Mouse (Mus musculus): ENCODE data around the gene Akr1d1. TPM values are rescaled to one million over a fixed set of nuclear protein-coding genes. Genes with fewer than 3 reads are reported as not detected.

Gene Akr1d1
- total and polyA plus RNA-seq, 2 experiments from 2014 or later: not detected

DNA sequence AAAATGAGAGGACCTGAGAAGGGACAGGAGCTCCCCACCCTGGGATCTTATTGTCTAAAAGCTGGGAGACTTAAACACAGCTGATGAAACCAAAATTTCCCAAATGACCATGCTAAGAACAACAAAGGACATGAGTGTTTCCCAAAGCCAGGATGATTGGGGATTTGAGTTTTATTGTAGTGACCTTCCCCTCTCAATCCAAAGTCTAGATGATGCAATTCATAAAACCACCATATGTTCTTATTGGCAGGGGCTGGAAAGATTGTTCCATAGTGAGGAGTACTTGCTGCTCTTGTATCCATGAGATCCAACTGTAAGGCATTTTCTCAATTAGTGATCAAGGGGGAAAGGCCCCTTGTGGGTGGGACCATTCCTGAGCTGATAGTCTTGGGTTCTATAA is 68.1 kb downstream of the Akr1d1 start:
- no peak overlapping the region for H3K9ac ChIP-seq (replicated peaks; ENCODE audit: low read length)
- no peak for TF ChIP-seq CTCF (IDR thresholded peaks at IDR 0.05; ENCODE audit: low read depth)
- H3K4me1 ChIP-seq (ENCODE audit: insufficient read depth, low read length): no peaks in the 10 kb centered on the region
- H3K9me3 ChIP-seq (ENCODE audit: low read length): no peaks in the 10 kb centered on the region
- H3K27ac ChIP-seq: no peak overlapping the region
- ATAC-seq: no peak
- no peak for DNase-seq (ENCODE audit: low spot score)
- no peaks in the 10 kb centered on the region for H3K36me3 ChIP-seq (ENCODE audit: insufficient read depth, low read length)
- no peaks in the 10 kb centered on the region for H3K27me3 ChIP-seq (ENCODE audit: insufficient read depth, low read length)
- no peak overlapping the region for H3K4me3 ChIP-seq (ENCODE audit: low read length)
- H3K4me2 ChIP-seq (ENCODE audit: low read depth, low read length): no peak overlapping the region

DNA sequence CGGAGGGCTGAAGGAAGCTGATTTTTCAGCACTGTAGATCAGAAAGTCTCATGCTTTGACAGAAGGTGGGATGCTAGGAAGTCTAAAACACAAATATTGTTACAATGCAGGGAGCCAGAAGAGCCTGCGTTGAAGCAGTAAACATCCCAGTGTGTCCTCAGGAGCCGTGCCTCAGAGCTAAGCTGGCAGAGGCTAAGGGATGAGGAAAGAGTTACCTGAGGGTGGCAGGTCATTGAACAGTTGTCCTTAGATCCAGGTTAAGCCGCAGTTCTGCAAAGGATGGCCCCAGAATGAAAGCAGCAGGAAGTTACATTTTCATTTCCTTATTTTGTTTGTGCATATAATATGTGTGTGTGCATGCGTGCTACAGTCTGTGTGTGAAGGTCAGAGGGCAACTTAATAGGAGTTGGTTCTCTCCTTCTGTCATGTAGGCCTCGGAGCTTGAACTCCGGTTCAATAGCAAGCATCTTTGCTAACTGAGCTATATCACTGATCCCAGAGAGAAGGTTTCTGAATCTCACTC is 71.1 kb downstream of the Akr1d1 start:
- no peak for TF ChIP-seq CTCF (IDR thresholded peaks at IDR 0.05; ENCODE audit: low read depth)
- no peak overlapping the region for H3K27ac ChIP-seq
- 79% methylated on average over 7 of the region's 7 CpGs for WGBS
- no peak for DNase-seq (ENCODE audit: low spot score)
- ATAC-seq: no peak
- no peaks in the 10 kb centered on the region for H3K9me3 ChIP-seq (ENCODE audit: low read length)
- no peaks in the 10 kb centered on the region for H3K4me1 ChIP-seq (ENCODE audit: insufficient read depth, low read length)
- H3K4me3 ChIP-seq (ENCODE audit: low read length): no peak overlapping the region
- no peaks in the 10 kb centered on the region for H3K27me3 ChIP-seq (ENCODE audit: insufficient read depth, low read length)
- H3K36me3 ChIP-seq (ENCODE audit: insufficient read depth, low read length): no peaks in the 10 kb centered on the region
- H3K9ac ChIP-seq (replicated peaks; ENCODE audit: low read length): no peak overlapping the region
- no peak overlapping the region for H3K4me2 ChIP-seq (ENCODE audit: low read depth, low read length)

DNA sequence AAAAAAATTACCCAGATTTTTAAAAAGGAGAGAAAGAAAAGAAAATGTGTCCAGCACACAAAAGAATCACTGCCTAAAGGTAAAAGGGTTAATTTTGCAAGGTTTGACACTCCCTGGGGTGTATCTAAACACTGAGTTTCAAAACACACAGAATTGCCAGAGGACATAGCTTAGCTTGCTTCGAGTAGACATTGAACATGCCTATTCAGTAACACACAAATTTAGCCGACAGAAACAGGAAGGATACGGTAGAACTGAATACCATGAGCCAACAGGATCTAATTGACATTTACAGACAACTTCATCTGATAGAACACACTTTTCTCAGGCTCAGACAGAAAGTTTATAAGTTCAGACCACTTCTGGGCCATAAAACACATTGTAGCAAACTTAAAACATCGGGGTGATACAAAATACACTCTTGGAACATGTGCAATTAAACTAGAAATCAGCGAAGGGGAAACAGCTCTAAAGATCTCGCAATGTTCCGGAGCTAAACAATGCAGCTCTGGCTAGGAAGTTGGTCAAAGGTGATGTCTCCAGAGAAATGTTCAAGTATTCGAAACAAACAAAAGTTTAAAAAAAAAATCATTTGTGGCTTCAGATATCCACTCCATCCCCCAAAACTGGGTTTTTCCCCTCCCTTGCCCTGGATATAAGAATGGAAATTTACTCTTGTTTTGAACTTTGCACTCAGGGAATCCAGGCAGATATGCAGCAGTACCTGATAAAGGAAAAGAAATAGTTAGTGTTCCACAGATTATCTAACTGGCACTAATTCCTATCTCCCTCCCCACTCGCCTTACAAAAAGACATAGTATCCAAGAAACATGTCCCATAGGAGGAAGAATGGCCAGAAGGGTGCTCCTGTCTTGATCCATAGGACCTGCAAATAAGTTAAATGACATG is 73.1 kb downstream of the Akr1d1 start:
- Histone ChIP-seq H3K4me1 (ENCODE audit: insufficient read depth, low read length) (no peaks in the 10 kb centered on the region), H3K9me3 (ENCODE audit: low read length) (no peaks in the 10 kb centered on the region), H3K27ac (no peak overlapping the region), H3K9ac (replicated peaks; ENCODE audit: low read length) (no peak overlapping the region), H3K36me3 (ENCODE audit: insufficient read depth, low read length) (no peaks in the 10 kb centered on the region), H3K4me2 (ENCODE audit: low read depth, low read length) (no peak overlapping the region), H3K4me3 (ENCODE audit: low read length) (no peak overlapping the region), H3K27me3 (ENCODE audit: insufficient read depth, low read length) (no peaks in the 10 kb centered on the region)
- TF ChIP-seq CTCF (IDR thresholded peaks at IDR 0.05; ENCODE audit: low read depth): no peak
- DNase-seq (ENCODE audit: low spot score) (no peak), ATAC-seq (no peak)
- WGBS: 53% methylated on average over 9 of the region's 9 CpGs

DNA sequence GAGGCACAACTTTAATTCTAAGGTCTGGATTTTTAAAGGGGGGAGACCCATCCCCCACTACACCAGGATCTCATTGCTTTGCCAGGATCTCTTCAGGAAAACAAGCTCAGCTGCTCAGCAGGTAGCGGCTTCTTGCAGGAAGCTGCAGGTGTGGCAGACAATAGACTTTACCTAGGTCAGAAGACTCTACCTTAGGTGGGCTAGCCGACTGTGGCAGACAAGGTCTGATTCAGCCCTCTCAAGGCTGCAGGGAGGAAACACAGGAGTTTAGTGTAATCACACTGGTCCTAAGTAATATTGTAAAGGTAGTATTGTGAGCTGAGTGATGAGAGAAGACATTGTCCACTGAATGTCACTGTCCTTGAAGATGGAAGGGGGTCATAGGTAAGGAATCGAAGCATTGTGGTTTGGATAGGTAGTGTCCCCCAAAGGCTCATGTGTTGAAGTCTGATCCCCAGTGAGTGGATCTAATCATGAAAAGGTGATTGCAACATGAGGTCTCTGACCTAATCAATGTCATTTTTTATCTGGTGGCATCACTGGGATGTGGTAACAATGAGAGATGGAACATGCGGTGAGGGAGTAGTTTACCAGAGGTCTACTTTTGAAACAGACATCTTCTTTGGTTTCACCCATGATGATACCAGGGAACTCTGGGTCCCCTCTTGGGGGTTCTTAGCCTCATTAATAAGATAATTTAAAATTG is 74.4 kb downstream of the Akr1d1 start:
- ATAC-seq (no peak), DNase-seq (ENCODE audit: low spot score) (no peak)
- no peak overlapping the region for H3K4me2 ChIP-seq (ENCODE audit: low read depth, low read length)
- H3K36me3 ChIP-seq (ENCODE audit: insufficient read depth, low read length): no peaks in the 10 kb centered on the region
- H3K9me3 ChIP-seq (ENCODE audit: low read length): no peaks in the 10 kb centered on the region
- H3K9ac ChIP-seq (replicated peaks; ENCODE audit: low read length): no peak overlapping the region
- TF ChIP-seq CTCF (IDR thresholded peaks at IDR 0.05; ENCODE audit: low read depth): no peak
- H3K27me3 ChIP-seq (ENCODE audit: insufficient read depth, low read length): no peaks in the 10 kb centered on the region
- H3K4me3 ChIP-seq (ENCODE audit: low read length): no peak overlapping the region
- H3K27ac ChIP-seq: no peak overlapping the region
- WGBS: 73% methylated on average over 4 of the region's 4 CpGs
- no peaks in the 10 kb centered on the region for H3K4me1 ChIP-seq (ENCODE audit: insufficient read depth, low read length)

DNA sequence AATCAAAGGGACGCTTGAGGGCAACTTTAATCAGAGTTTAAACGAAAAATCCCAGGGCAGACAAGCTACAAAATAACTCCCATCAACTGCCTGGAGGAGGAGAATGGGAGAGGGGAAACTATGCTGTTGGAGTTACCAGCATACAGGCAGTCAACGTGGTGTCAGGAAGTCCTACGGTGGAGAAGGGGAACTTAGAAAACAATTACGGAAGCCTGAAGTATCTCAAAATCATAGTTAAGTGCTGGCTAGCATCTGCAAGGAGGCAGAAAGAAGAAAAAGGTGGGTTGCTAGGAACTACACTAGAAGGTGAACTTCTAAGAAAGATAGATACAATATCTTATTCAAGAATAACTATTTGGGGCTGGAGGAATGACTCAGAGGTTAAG is 74.9 kb downstream of the Akr1d1 start:
- TF ChIP-seq CTCF (IDR thresholded peaks at IDR 0.05; ENCODE audit: low read depth): no peak
- ATAC-seq (no peak), DNase-seq (ENCODE audit: low spot score) (no peak)
- Histone ChIP-seq H3K27ac (no peak overlapping the region), H3K27me3 (ENCODE audit: insufficient read depth, low read length) (no peaks in the 10 kb centered on the region), H3K9ac (replicated peaks; ENCODE audit: low read length) (no peak overlapping the region), H3K4me3 (ENCODE audit: low read length) (no peak overlapping the region), H3K4me1 (ENCODE audit: insufficient read depth, low read length) (no peaks in the 10 kb centered on the region), H3K9me3 (ENCODE audit: low read length) (no peaks in the 10 kb centered on the region), H3K36me3 (ENCODE audit: insufficient read depth, low read length) (no peaks in the 10 kb centered on the region), H3K4me2 (ENCODE audit: low read depth, low read length) (no peak overlapping the region)
- WGBS: 72% methylated on average over 5 of the region's 5 CpGs

DNA sequence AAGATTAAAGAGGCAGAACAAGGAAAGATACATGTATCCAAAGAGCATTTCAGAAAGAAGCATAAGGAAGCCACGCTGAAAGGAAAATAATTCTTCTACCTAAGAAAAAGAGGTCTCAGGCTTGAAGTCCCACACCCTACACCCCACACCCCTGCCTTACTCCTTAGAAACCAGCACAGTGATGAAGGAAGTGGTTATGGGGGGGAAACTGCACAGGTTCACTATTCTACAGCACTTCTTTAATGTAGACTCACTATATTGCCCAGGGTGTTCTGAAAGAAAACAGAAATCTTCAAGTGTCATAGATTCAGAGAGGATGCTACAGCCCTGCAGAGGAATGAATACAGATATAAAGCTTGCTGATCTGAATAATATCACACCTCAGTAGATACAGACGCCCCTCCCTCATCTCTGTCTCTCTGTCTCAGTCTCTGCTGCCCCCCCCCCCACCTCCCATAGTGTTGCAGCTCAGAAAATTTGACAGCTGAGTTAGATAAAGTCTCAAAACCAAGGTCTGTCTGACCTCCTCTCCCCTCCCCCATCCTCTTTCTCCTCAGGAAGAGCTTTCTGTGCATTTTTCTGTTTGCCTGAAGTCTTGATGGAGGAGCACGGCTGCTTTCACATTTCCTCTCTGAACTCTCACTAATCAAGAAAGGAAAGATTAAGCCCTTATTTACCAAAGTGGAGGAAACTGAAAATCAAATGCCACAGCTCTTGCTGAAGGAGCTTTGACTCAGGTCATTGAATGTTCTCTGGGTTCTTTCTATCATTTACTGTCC is 77.7 kb downstream of the Akr1d1 start:
- no peak for TF ChIP-seq CTCF (IDR thresholded peaks at IDR 0.05; ENCODE audit: low read depth)
- no peak overlapping the region for H3K4me2 ChIP-seq (ENCODE audit: low read depth, low read length)
- no peaks in the 10 kb centered on the region for H3K9me3 ChIP-seq (ENCODE audit: low read length)
- no peak overlapping the region for H3K27ac ChIP-seq
- H3K27me3 ChIP-seq (ENCODE audit: insufficient read depth, low read length): no peaks in the 10 kb centered on the region
- H3K9ac ChIP-seq (replicated peaks; ENCODE audit: low read length): no peak overlapping the region
- no peak overlapping the region for H3K4me3 ChIP-seq (ENCODE audit: low read length)
- no peaks in the 10 kb centered on the region for H3K4me1 ChIP-seq (ENCODE audit: insufficient read depth, low read length)
- no peaks in the 10 kb centered on the region for H3K36me3 ChIP-seq (ENCODE audit: insufficient read depth, low read length)
- WGBS: 73% methylated on average over 3 of the region's 3 CpGs
- DNase-seq (ENCODE audit: low spot score) (no peak), ATAC-seq (no peak)

All from hindbrain, postnatal 0 days (tissue).